Mouse (Mus musculus): ENCODE measurements around the gene Ushbp1.

DNA sequence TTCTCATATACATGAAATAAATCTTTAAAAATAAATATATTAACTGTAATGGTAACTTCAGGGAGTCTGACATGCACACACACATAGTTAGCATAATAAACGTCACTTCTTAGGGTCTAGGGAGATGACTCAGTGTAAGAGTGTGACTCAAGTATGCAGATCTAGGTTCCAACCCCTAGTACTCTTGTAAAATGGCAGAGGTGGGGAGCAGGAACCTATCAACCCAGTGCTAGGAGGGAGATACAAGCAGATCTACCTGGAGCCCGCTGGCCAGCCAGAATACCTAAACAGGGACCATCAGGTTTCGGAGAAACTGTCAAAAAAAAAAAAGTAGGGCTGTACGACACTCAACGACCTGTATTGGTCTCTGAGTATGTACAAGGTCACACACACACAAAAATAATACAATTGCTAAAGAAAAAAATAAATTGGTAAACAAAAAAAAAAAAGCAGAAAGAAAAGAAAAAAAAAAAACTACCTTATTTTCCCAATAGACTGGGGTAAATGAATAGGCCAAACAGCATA lies 24.8 kb downstream of the Ushbp1 start:
- TF ChIP-seq CTCF (IDR thresholded peaks at IDR 0.05; ENCODE audit: low read depth) (no peak), EP300 (optimal IDR thresholded peaks at IDR 0.05) (no peak)
